Mouse (Mus musculus) brain, embryonic 14.5 days (tissue): ENCODE data around the gene Mrps33.
A peak's percentile ranks its signal among the peaks of the same experiment; 100 is the strongest.

Experiments used
- CTCF ChIP-seq: fragments of 200-500 bp; IDR thresholded peaks from 2 replicates; pipeline ENCODE4 v1.5.1; 2012; ENCODE audit warnings: inconsistent platforms, mild to moderate bottlenecking, moderate library complexity, borderline replicate concordance; ENCODE audit not compliant: insufficient read depth, insufficient read length; ENCODE audit errors: extremely low read depth
- POLR2A ChIP-seq: fragments of 200-500 bp; IDR thresholded peaks from 2 replicates; pipeline ENCODE4 v1.6.1; 2012; ENCODE audit warnings: mild to moderate bottlenecking, inconsistent platforms, borderline replicate concordance; ENCODE audit not compliant: poor library complexity, insufficient read depth, insufficient read length, severe bottlenecking; ENCODE audit errors: extremely low read depth

DNA sequence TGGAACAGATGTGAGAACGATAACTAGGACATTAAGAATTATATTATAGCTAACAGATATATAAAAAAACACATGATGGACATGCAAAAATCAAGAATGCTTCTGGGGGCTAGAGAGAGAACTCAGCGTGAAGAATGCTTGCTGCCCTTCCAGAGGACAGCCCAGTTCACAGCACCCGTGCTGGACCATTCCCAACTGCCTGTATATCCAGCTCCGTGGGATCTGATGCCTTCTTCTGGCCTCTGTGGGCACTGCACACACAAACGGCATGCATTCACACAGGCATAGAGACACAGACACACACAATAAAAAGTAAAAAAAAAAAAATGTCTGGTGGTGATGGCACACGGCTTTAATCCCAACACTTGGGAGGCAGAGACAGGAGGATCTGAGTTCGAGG, 4.5 kb downstream of the Mrps33 start:
- TF ChIP-seq CTCF (peak; percentile 15; the same call in 1 of the 2 replicates), POLR2A (no peak)
